Mouse (Mus musculus) myocyte (in vitro differentiated cells): ENCODE measurements around the gene Gm10775. TPM values are rescaled to one million over a fixed set of nuclear protein-coding genes. Genes with fewer than 3 reads are reported as not detected.

Experiments
- H3K27me3 ChIP-seq: one replicate; pipeline ENCODE4 v1.6.1; 2011; ENCODE audit not compliant: control insufficient read depth, insufficient read depth, insufficient read length
- H3K36me3 ChIP-seq: one replicate; pipeline ENCODE4 v1.6.1; 2011; ENCODE audit not compliant: control insufficient read depth, insufficient read depth
- H3K4me2 ChIP-seq: one replicate; pipeline ENCODE4 v1.6.1; 2011; ENCODE audit warnings: low read depth, control low read depth
- H3K4me3 ChIP-seq: one replicate; pipeline ENCODE4 v1.5.1; 2011; ENCODE audit warnings: mild to moderate bottlenecking, control low read depth, moderate library complexity
- H3K79me2 ChIP-seq: one replicate; pipeline ENCODE4 v1.6.1; 2011; ENCODE audit not compliant: control insufficient read depth, insufficient read depth
- H3ac ChIP-seq: one replicate; pipeline ENCODE4 v1.6.1; 2011; ENCODE audit not compliant: control insufficient read depth, insufficient read length
- CEBPB ChIP-seq: IDR thresholded peaks from 2 replicates; pipeline ENCODE4 v1.6.1; 2011; ENCODE audit warnings: mild to moderate bottlenecking, moderate library complexity; ENCODE audit not compliant: poor library complexity, insufficient read depth, severe bottlenecking
- E2F4 ChIP-seq: IDR thresholded peaks from one replicate; pipeline ENCODE4 v1.6.1; 2011; ENCODE audit warnings: mild to moderate bottlenecking, control low read depth, moderate library complexity; ENCODE audit not compliant: insufficient read depth
- MAX ChIP-seq: IDR thresholded peaks from one replicate; pipeline ENCODE4 v1.6.1; 2011; ENCODE audit warnings: low read depth, mild to moderate bottlenecking, control low read depth
- MYOD1 ChIP-seq, 3 experiments: IDR thresholded peaks; one replicate each; pipeline ENCODE4 v1.6.1; 2011; ENCODE audit warnings: control low read depth in 2 of 3, low read depth in 2 of 3, mild to moderate bottlenecking in 2 of 3, moderate library complexity in 1 of 3; ENCODE audit not compliant: insufficient read length in 2 of 3, control insufficient read depth in 1 of 3
- MYOG ChIP-seq, 3 experiments: IDR thresholded peaks; one replicate each; pipeline ENCODE4 v1.6.1; 2011; ENCODE audit warnings: control low read depth in 2 of 3, low read depth in 2 of 3, mild to moderate bottlenecking in 2 of 3; ENCODE audit not compliant: insufficient read length in 2 of 3, control insufficient read depth in 1 of 3, insufficient read depth in 1 of 3
- POLR2A ChIP-seq: IDR thresholded peaks from one replicate; pipeline ENCODE4 v1.6.1; 2011; ENCODE audit warnings: low read depth, mild to moderate bottlenecking, control low read depth, moderate library complexity; ENCODE audit not compliant: insufficient read length
- POLR2AphosphoS2 ChIP-seq: IDR thresholded peaks from one replicate; pipeline ENCODE4 v1.6.1; 2011; ENCODE audit warnings: low read depth, control low read depth; ENCODE audit not compliant: insufficient read length
- REST ChIP-seq: IDR thresholded peaks from one replicate; pipeline ENCODE4 v1.6.1; 2011; ENCODE audit warnings: mild to moderate bottlenecking, control low read depth, moderate library complexity; ENCODE audit not compliant: insufficient read depth, insufficient read length
- SRF ChIP-seq: IDR thresholded peaks from one replicate; pipeline ENCODE4 v1.6.1; 2011; ENCODE audit warnings: low read depth; ENCODE audit not compliant: control insufficient read depth, insufficient read length
- TCF12 ChIP-seq: IDR thresholded peaks from one replicate; pipeline ENCODE4 v1.6.1; 2011; ENCODE audit warnings: mild to moderate bottlenecking, control low read depth; ENCODE audit not compliant: poor library complexity, insufficient read depth, severe bottlenecking
- TCF3 ChIP-seq: IDR thresholded peaks from one replicate; pipeline ENCODE4 v1.6.1; 2011; ENCODE audit warnings: low read depth, control low read depth; ENCODE audit not compliant: insufficient read length
- USF1 ChIP-seq: IDR thresholded peaks from one replicate; pipeline ENCODE4 v1.6.1; 2011; ENCODE audit warnings: low read depth, mild to moderate bottlenecking, control low read depth, moderate library complexity
- polyA plus RNA-seq: library from polyadenylated mRNA; unstranded; fragments of >200 nt; fragmentation: generic; extraction: Trizol; gene quantifications from one replicate; pipeline ENCODE4 v1.2.1, GENCODE M21; 2012; ENCODE audit warnings: missing spikeins

Gene Gm10775
- not detected for polyA plus RNA-seq

- H3K27me3 ChIP-seq: no peaks in the 10 kb centered on the region
- TF ChIP-seq TCF3 (no peak), POLR2A (no peak), USF1 (no peak), POLR2AphosphoS2 (no peak), TCF12 (no peak), REST (no peak), MYOD1 (IDR thresholded peaks at IDR 0.05; ENCODE audit: control insufficient read depth in 1 of 3, insufficient read length in 2 of 3, low read depth in 2 of 3) (no peak), SRF (no peak), MYOG (IDR thresholded peaks at IDR 0.05; ENCODE audit: control insufficient read depth in 1 of 3, insufficient read depth in 1 of 3, insufficient read length in 2 of 3, low read depth in 2 of 3) (no peak)
- no peaks in the 10 kb centered on the region for H3K79me2 ChIP-seq
- no peak within 1 kb of the TSS for H3K4me2 ChIP-seq
- no peak within 1 kb of the TSS for H3K4me3 ChIP-seq
- H3K36me3 ChIP-seq: no peaks in the 10 kb centered on the region
- H3ac ChIP-seq: no peak within 1 kb of the TSS
These were observed at the start of gene Gm10775 for GRCm38 (mm10) chr13:65259239-65259638. Gm10775 (plus strand) TSS chr13:65259539.

- no peak for TF ChIP-seq MYOD1 (IDR thresholded peaks at IDR 0.05; ENCODE audit: control insufficient read depth in 1 of 3, insufficient read length in 2 of 3, low read depth in 2 of 3)
- no peak for TF ChIP-seq E2F4
- TF ChIP-seq MAX: no peak
- TF ChIP-seq POLR2AphosphoS2: no peak
- TF ChIP-seq SRF: no peak
- H3ac ChIP-seq: no peak overlapping the region
- no peaks in the 10 kb centered on the region for H3K27me3 ChIP-seq
- H3K4me2 ChIP-seq: no peak overlapping the region
- no peaks in the 10 kb centered on the region for H3K79me2 ChIP-seq
- H3K36me3 ChIP-seq: no peaks in the 10 kb centered on the region
- H3K4me3 ChIP-seq: no peak overlapping the region
These were observed 33.4 kb upstream of the Gm10775 start for GRCm38 (mm10) chr13:65225945-65226344.

GRCm38 (mm10) chr13:65226657-65227056 lies 32.7 kb upstream of the Gm10775 start:
- no peak for TF ChIP-seq REST
- no peak for TF ChIP-seq TCF3
- TF ChIP-seq TCF12: no peak
- TF ChIP-seq POLR2A: no peak
- no peak for TF ChIP-seq MAX
- no peak for TF ChIP-seq CEBPB
- no peak for TF ChIP-seq MYOG (IDR thresholded peaks at IDR 0.05; ENCODE audit: control insufficient read depth in 1 of 3, insufficient read depth in 1 of 3, insufficient read length in 2 of 3, low read depth in 2 of 3)
- TF ChIP-seq MYOD1 (IDR thresholded peaks at IDR 0.05; ENCODE audit: control insufficient read depth in 1 of 3, insufficient read length in 2 of 3, low read depth in 2 of 3): no peak
- TF ChIP-seq POLR2AphosphoS2: no peak
- no peak for TF ChIP-seq SRF
- no peak for TF ChIP-seq USF1
- TF ChIP-seq E2F4: no peak
- H3K36me3 ChIP-seq: no peaks in the 10 kb centered on the region
- H3K27me3 ChIP-seq: no peaks in the 10 kb centered on the region
- no peak overlapping the region for H3ac ChIP-seq
- no peaks in the 10 kb centered on the region for H3K79me2 ChIP-seq
- H3K4me2 ChIP-seq: no peak overlapping the region
- no peak overlapping the region for H3K4me3 ChIP-seq

GRCm38 (mm10) chr13:65237211-65237610 lies 22.1 kb upstream of the Gm10775 start:
- H3K27me3 ChIP-seq: no peaks in the 10 kb centered on the region
- H3K4me3 ChIP-seq: no peak overlapping the region
- H3ac ChIP-seq: no peak overlapping the region
- no peak overlapping the region for H3K4me2 ChIP-seq
- H3K36me3 ChIP-seq: no peaks in the 10 kb centered on the region
- H3K79me2 ChIP-seq: no peaks in the 10 kb centered on the region
- no peak for TF ChIP-seq MYOG (IDR thresholded peaks at IDR 0.05; ENCODE audit: control insufficient read depth in 1 of 3, insufficient read depth in 1 of 3, insufficient read length in 2 of 3, low read depth in 2 of 3)
- no peak for TF ChIP-seq SRF
- no peak for TF ChIP-seq TCF12

- H3K4me2 ChIP-seq: peak overlapping the region; percentile 65
These were observed 18.7 kb upstream of the Gm10775 start for GRCm38 (mm10) chr13:65240509-65241098.

More at GRCm38 (mm10) chr13:65240509-65241098, 18.7 kb upstream of the Gm10775 start:
- Histone ChIP-seq H3K36me3 (no peaks in the 10 kb centered on the region), H3K4me3 (peak overlapping the region; percentile 73), H3K79me2 (no peaks in the 10 kb centered on the region), H3K27me3 (no peaks in the 10 kb centered on the region), H3ac (peak overlapping the region; percentile 40)
- TF ChIP-seq MYOD1 (IDR thresholded peaks at IDR 0.05; ENCODE audit: control insufficient read depth in 1 of 3, insufficient read length in 2 of 3, low read depth in 2 of 3) (no peak), E2F4 (no peak), POLR2AphosphoS2 (peak; percentile 55), TCF3 (no peak), POLR2A (peak; percentile 49), SRF (no peak), USF1 (no peak)
